Mouse (Mus musculus) embryonic facial prominence, embryonic 14.5 days (tissue): ENCODE measurements around the gene Pde4b. TPM values are rescaled to one million over a fixed set of nuclear protein-coding genes. Genes with fewer than 3 reads are reported as not detected.

Source experiments
- ATAC-seq: fragments of 200-750 bp; cut with Nextera tagmentation; 2 replicates; pipeline ENCODE4 v1.8.0; 2017; ENCODE audit warnings: low read depth, moderate number of reproducible peaks, moderate TSS enrichment
- DNase-seq: peaks from one replicate; pipeline ENCODE4 v3.0.0-alpha.2; 2015; ENCODE audit warnings: low spot score
- H3K27ac ChIP-seq: fragments of 300-500 bp; sonication (generic); replicated peaks from 2 replicates; pipeline ENCODE4 v1.5.1; 2014; ENCODE audit warnings: low read depth, mild to moderate bottlenecking, low read length, moderate library complexity
- H3K27me3 ChIP-seq: fragments of 300-500 bp; sonication (generic); replicated peaks from 2 replicates; pipeline ENCODE4 v1.6.1; 2014; ENCODE audit warnings: low read length; ENCODE audit not compliant: control insufficient read depth, insufficient read depth
- H3K36me3 ChIP-seq: fragments of 300-500 bp; sonication (generic); 2 replicates; pipeline ENCODE4 v1.6.1; 2014; ENCODE audit warnings: low read length, mixed read lengths; ENCODE audit not compliant: control insufficient read depth, insufficient read depth
- H3K4me1 ChIP-seq: fragments of 300-500 bp; sonication (generic); 2 replicates; pipeline ENCODE4 v1.6.1; 2014; ENCODE audit warnings: antibody characterized with exemption, low read length; ENCODE audit not compliant: control insufficient read depth, insufficient read depth
- H3K4me2 ChIP-seq: fragments of 300-500 bp; sonication (generic); 2 replicates; pipeline ENCODE4 v1.6.1; 2014; ENCODE audit warnings: low read depth, mild to moderate bottlenecking, low read length, moderate library complexity, mixed read lengths
- H3K4me3 ChIP-seq: fragments of 300-500 bp; sonication (generic); 2 replicates; pipeline ENCODE4 v1.5.1; 2014; ENCODE audit warnings: low read depth, mild to moderate bottlenecking, low read length
- H3K9ac ChIP-seq: fragments of 300-500 bp; sonication (generic); 2 replicates; pipeline ENCODE4 v1.6.1; 2014; ENCODE audit warnings: low read depth, mild to moderate bottlenecking, low read length, moderate library complexity, mixed read lengths
- H3K9me3 ChIP-seq: fragments of 300-500 bp; sonication (generic); 2 replicates; pipeline ENCODE4 v1.6.1; 2016; ENCODE audit warnings: low read length; ENCODE audit not compliant: control insufficient read depth
- WGBS: fragments of 180-500 bp; shearing (Covaris S2); extraction: QIAGEN DNeasy Blood & Tissue Kit; methylation state at CpG from one replicate; pipeline ENCODE4 v1.1.7; 2014; 5-methylcytosine and 5-hydroxymethylcytosine counted together
- polyA plus RNA-seq: library from polyadenylated mRNA; unstranded; fragments of >200 nt; fragmentation: Nextera tagmentation; extraction: Ambion mirVana; gene quantifications from 2 replicates; pipeline ENCODE4 v1.2.1, GENCODE M21; 2014

The Pde4b gene
- polyA plus RNA-seq, 1 experiment from 2014 or later, result 19.4 TPM

DNA sequence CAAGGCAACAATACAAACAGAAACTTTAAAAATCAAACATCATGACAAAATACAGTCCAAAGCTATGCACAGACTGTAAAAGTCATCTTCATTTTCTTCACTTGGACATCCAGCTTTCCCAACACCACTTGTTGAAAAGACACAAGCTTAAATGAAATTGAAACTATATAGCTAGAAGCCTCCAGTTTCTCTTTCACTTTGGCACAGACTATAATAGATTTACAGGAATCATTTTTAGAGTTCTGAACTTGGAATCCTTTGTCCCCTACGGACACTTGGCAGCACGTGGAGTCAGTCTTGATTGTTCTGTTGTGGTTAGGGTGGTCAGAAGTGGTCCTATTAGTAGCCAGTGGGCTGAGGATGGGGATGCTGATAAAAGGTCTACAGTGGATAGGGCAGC, 191.6 kb downstream of the Pde4b start:
- Histone ChIP-seq H3K36me3 (no peaks in the 10 kb centered on the region), H3K27me3 (no peaks in the 10 kb centered on the region), H3K9ac (no peak overlapping the region), H3K4me2 (no peak overlapping the region), H3K4me3 (no peak overlapping the region), H3K4me1 (no peaks in the 10 kb centered on the region), H3K9me3 (no peaks in the 10 kb centered on the region), H3K27ac (no peak overlapping the region)
- 73% methylated on average over 2 of the region's 2 CpGs for WGBS
- no peak for DNase-seq
- no peak for ATAC-seq

DNA sequence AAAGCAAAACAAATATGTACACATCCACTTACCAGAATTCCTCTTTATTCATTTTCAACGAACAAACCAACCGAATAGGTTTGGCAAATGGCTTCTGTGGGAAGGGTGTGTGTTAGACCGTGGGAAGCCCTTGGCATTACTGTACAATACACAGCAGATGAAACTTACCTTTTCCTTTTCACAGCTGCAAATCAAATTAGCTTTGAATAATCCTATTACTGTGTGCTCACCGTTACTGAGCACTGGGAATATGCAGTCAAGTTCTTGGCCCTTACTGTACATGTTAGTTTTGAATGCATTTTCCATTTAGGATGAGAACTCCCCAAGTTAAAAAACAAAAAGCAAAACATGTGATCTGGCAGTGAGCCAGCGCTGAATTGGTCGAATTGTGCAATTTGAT, 199.8 kb downstream of the Pde4b start:
- H3K27ac ChIP-seq, result no peak overlapping the region
- no peak overlapping the region for H3K4me2 ChIP-seq
- no peaks in the 10 kb centered on the region for H3K27me3 ChIP-seq
- peak; percentile 81; the same call in 1 of the 2 replicates for ATAC-seq
- H3K4me3 ChIP-seq, result no peak overlapping the region
- WGBS, result 47% methylated on average over 6 of the region's 6 CpGs
- no peaks in the 10 kb centered on the region for H3K36me3 ChIP-seq
- no peaks in the 10 kb centered on the region for H3K9me3 ChIP-seq
- H3K9ac ChIP-seq, result no peak overlapping the region
- no peaks in the 10 kb centered on the region; the same call in 1 of the 2 replicates for H3K4me1 ChIP-seq
- DNase-seq, result peak; percentile 45

DNA sequence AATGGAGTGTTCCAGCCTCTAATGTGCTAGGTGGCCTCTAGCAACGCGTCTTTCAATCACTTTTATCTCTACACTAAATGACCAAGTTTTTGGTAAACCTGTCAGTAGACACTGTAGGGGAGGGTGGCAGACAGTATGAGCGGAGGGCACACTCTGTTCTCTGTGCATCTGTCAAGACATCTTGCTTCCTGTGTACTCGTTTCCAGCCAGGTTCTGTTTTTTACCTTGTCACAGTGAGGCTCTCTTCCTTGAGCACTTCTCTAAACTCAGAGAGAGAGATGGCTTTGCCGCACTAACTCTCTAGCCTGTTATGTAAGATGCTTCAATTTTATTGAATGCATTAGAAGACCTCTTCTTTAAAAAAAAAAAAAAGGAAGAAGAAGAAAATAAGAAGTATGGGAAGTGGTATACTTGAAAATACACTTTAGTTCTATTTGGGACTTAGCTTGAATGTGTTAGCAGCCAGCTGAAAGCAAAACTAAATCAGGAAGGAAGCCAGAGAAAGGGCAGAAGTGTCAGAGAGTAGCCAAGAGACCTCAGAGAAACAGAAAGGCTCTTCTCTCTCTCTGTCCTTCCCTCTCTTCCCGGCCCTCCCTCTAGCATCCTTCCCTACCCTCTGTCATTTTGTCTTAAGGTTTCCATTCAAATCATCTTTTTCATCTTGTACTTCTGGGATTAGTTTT, 202.8 kb downstream of the Pde4b start:
- DNase-seq (no peak), ATAC-seq (no peak)
- no peak overlapping the region for H3K27ac ChIP-seq
- H3K36me3 ChIP-seq, result no peaks in the 10 kb centered on the region
- no peak overlapping the region for H3K9ac ChIP-seq
- no peak overlapping the region for H3K4me2 ChIP-seq
- H3K4me3 ChIP-seq, result no peak overlapping the region
- 70% methylated on average over 6 of the region's 6 CpGs for WGBS
- H3K4me1 ChIP-seq, result no peaks in the 10 kb centered on the region; the same call in 1 of the 2 replicates
- no peaks in the 10 kb centered on the region for H3K27me3 ChIP-seq
- no peaks in the 10 kb centered on the region for H3K9me3 ChIP-seq

DNA sequence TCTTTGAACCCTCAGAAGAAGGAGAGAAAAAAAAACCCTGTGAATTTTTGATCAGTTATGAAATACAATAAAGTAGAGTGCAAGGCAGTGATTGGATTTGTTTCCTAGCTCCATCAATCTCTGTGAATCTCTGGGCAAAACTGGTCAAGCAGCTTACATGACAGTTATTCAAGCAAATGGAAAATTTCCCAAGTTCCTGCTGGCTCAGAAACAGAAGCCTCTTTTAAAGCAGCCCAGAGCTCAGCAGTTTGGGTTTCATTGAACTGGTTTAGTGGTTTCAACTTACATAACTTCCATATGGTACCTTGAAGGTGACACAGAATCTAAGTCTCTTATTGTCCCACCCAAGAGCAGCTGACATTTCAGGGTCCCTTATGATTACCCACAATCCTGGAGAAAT, 210.2 kb downstream of the Pde4b start:
- Histone ChIP-seq H3K36me3 (no peaks in the 10 kb centered on the region), H3K4me2 (no peak overlapping the region), H3K9ac (no peak overlapping the region), H3K4me3 (no peak overlapping the region), H3K27ac (no peak overlapping the region), H3K27me3 (no peaks in the 10 kb centered on the region), H3K9me3 (no peaks in the 10 kb centered on the region), H3K4me1 (no peaks in the 10 kb centered on the region)
- peak; percentile 81 for DNase-seq
- ATAC-seq, result peak; percentile 74; the same call in 1 of the 2 replicates

DNA sequence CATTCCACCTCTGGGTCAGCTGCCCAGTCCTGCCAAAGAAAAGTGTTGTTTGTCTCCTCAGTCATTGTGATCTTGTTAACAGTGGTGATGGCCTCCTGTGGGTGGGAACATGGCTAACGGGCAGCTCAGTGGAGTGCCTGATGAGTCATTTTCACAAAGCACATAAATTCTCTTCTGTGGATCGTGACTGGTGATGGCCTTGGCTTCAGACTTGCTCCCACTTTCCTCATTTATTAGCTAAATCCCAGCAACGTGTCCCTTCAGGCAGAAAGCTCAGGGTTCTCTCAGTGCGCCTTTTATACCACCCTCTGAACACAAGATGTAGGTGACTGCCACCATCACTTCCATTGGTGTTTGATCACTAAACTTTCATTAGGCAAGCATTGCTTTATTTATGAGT, 215.2 kb downstream of the Pde4b start:
- no peaks in the 10 kb centered on the region for H3K27me3 ChIP-seq
- no peaks in the 10 kb centered on the region for H3K9me3 ChIP-seq
- H3K36me3 ChIP-seq, result no peaks in the 10 kb centered on the region
- H3K9ac ChIP-seq, result no peak overlapping the region
- DNase-seq, result no peak
- H3K4me3 ChIP-seq, result no peak overlapping the region
- H3K4me1 ChIP-seq, result no peaks in the 10 kb centered on the region
- 81% methylated on average over 4 of the region's 4 CpGs for WGBS
- ATAC-seq, result no peak
- H3K27ac ChIP-seq, result no peak overlapping the region
- H3K4me2 ChIP-seq, result no peak overlapping the region

DNA sequence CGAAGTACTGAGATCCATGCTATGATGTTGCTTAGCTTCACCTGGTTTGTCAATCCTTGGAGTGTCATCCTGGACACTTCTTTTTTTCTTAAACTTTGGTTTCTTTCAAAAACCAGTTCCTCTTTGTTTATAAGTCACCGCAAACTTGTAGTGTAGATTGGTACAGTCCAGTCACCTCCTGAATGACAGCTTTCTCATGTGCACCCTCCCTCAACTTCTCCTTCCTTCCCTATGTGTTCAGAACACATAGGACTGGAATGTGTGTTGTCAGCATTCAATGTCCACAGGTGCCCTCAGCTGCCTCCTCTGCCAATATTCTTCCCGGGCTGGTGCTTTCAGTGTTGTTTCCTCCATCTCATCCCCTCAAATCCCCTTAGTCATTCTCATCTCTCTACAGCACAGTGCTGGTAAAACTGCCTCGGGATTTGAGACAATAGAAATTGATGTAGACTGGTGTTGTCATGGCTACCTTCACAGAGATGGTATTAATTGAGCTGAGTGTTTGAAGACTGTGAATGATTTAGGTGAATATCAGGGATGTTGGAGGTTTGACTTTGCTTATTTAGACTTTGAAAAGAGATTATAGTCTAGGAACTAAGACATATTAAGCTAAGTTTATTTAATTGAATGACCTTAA, 220.4 kb downstream of the Pde4b start:
- 69% methylated on average over 4 of the region's 4 CpGs for WGBS
- no peak overlapping the region for H3K4me2 ChIP-seq

DNA sequence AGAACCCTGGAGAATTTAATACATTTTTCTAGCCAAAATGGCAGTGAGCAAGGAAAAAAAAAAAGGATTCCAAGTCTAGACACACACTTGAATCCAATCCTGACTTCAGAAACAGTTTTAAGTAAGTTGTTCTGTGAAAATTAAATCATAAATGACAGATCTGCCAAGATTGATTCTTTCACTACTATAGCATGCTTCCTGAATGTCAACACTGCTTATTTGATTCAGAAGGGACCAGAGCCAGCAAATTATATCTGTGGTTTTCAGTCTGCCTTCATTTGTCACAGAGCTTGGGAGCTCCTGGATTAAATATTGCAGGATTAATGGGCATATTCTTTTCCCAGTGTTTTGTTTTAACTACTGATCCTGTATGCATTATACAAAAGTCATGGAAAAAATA, 223.3 kb downstream of the Pde4b start:
- no peaks in the 10 kb centered on the region for H3K36me3 ChIP-seq
- H3K27me3 ChIP-seq, result no peaks in the 10 kb centered on the region
- H3K4me2 ChIP-seq, result no peak overlapping the region
- no peaks in the 10 kb centered on the region for H3K9me3 ChIP-seq
- no peak overlapping the region for H3K9ac ChIP-seq
- DNase-seq (peak; percentile 54), ATAC-seq (no peak)
- H3K4me3 ChIP-seq, result no peak overlapping the region
- no peak overlapping the region for H3K27ac ChIP-seq
- no peaks in the 10 kb centered on the region for H3K4me1 ChIP-seq

More for the DNA sequence above, 220.4 kb downstream of the Pde4b start:
- H3K4me1 ChIP-seq, result no peaks in the 10 kb centered on the region
- no peak overlapping the region for H3K27ac ChIP-seq
- no peaks in the 10 kb centered on the region for H3K9me3 ChIP-seq
- no peaks in the 10 kb centered on the region for H3K27me3 ChIP-seq
- no peaks in the 10 kb centered on the region for H3K36me3 ChIP-seq
- H3K4me3 ChIP-seq, result no peak overlapping the region
- no peak overlapping the region for H3K9ac ChIP-seq
- no peak for ATAC-seq
- no peak for DNase-seq

DNA sequence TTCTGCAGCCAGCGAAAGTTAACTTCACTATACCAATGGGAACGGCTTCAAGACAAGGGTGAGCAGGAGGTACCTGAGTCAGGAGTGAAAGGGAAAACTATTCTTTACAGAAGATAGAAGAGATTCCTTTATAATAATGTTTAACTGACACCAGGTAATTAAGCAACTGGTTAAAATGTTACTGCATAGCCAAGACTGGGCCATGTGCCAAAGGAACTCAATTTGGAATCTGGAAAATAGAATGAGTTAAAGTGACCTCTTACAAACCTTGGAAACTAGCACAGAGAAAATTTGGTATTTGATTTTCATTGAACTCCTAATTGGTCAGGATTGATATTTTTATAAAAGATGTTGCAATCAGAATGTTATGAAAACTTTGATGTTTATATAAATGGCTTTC, 228.7 kb downstream of the Pde4b start:
- WGBS, result 85% methylated on average over 2 of the region's 2 CpGs

More for the DNA sequence above, 228.7 kb downstream of the Pde4b start:
- Histone ChIP-seq H3K27me3 (no peaks in the 10 kb centered on the region), H3K4me3 (no peak overlapping the region), H3K36me3 (no peaks in the 10 kb centered on the region), H3K4me1 (peaks cover 3% of the 10 kb centered on the region), H3K4me2 (no peak overlapping the region), H3K9ac (no peak overlapping the region), H3K9me3 (no peaks in the 10 kb centered on the region), H3K27ac (no peak overlapping the region)
- DNase-seq (no peak), ATAC-seq (no peak)
